ENCODE assay signal across 8 mouse cellular contexts in the genomic region with DNA sequence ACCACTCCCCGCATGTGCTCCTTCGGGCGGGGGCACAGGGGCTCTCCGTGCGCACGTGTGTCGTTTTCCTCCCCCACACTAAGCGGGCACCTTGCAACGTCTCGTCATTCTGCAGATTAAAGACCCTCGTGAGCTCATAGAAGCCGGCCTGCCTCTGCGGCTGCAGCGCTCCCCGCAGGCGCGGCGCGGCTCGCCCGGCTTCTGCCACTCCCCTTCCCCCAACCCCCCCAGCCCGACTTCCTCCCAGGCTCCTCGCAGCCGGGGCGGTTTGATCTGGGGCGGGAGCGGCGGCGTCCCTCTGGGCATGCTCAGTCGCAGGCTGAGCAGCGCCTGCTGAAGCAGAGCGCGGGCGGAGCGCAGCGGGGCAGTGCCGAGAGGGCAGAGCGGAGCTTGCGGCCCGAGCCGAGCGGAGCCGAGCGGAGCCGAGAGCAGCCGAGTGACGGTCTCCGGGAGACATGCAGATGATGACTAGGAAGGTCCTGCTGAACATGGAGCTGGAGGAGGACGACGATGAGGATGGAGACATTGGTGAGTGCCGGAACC. TPM values are rescaled to one million over a fixed set of nuclear protein-coding genes. Genes with fewer than 3 reads are reported as not detected.
DNase-seq lines count a peak whose midpoint lies in the region; ATAC-seq lines count a peak whose summit lies in the region.

A gene (plus strand): TSS at position 315 of the 543 bp plus-strand sequence.

- H3K4me1 ChIP-seq in hindbrain, embryonic 14.5 days (replicated peaks; ENCODE audit: control insufficient read depth, insufficient read depth, low read length) = peaks cover 38% of the 10 kb centered on the region

- peak within 1 kb of the TSS; percentile 93 for H3K9ac ChIP-seq in hindbrain, embryonic 14.5 days

- no peaks in the 10 kb centered on the region for H3K27me3 ChIP-seq in hindbrain, embryonic 14.5 days (ENCODE audit: control insufficient read depth, insufficient read depth, low read length)

- under 1% methylated on average over 51 of the region's 51 CpGs for whole genome bisulfite sequencing in hindbrain, embryonic 14.5 days

- H3K27ac ChIP-seq in hindbrain, embryonic 14.5 days = peak within 1 kb of the TSS; percentile 85

- H3K36me3 ChIP-seq in hindbrain, embryonic 14.5 days (replicated peaks; ENCODE audit: control insufficient read depth, insufficient read depth) = no peaks in the 10 kb centered on the region; the same call in 1 of the 2 replicates

- H3K4me2 ChIP-seq in hindbrain, embryonic 14.5 days (replicated peaks) = peak within 1 kb of the TSS; percentile 53

- no peaks in the 10 kb centered on the region for H3K9me3 ChIP-seq in hindbrain, embryonic 14.5 days (ENCODE audit: control insufficient read depth, low read length)

- DNase-seq in R1 (ENCODE audit: low read depth, low spot score) = peak; percentile 90
- peak; percentile 95 to 98 for DNase-seq in cerebellum, postnatal 25 days
- peak; percentile 79 to 86 for DNase-seq in frontal cortex, postnatal 25 days (ENCODE audit: low spot score in 2 of 2)
- peak; percentile 92 for DNase-seq in hindbrain, embryonic 14.5 days (ENCODE audit: low spot score)
- DNase-seq in layer of hippocampus, postnatal 36 days = peak; percentile 92 to 93
- peak; percentile 94 for DNase-seq in lung, postnatal 36 days
- DNase-seq in retina, postnatal 1 day = peak; percentile 94
- DNase-seq in urinary bladder, adult 18-20 months (ENCODE audit: low spot score in 2 of 2) = peak; percentile 85 to 91

- peak; percentile 97 for ATAC-seq in hindbrain, embryonic 14.5 days (ENCODE audit: low FRiP score)

- peak within 1 kb of the TSS; percentile 83 for H3K4me3 ChIP-seq in hindbrain, embryonic 14.5 days (replicated peaks; ENCODE audit: low read length)

RNA-seq across cellular contexts. Expression of the gene that starts here (rescaled TPM):
- polyA plus RNA-seq in hindbrain, embryonic 14.5 days (2014; fragmentation: Nextera tagmentation; extraction: Ambion mirVana) = 30.6 and 33.2 TPM in 2 replicates
- total RNA-seq in layer of hippocampus, postnatal 36 days (2021) = 10 to 100 TPM; 26.7 TPM

Comparison
In these comparisons a context has a peak if more than half of its experiments do, and no peak if none do; other contexts are left out.
1. Peak in every context shown above with its lines: DNase-seq, ATAC-seq, H3K4me3 ChIP-seq and H3K27ac ChIP-seq.